Mouse (Mus musculus): Measurements from ENCODE around the gene Metrn. TPM values are rescaled to one million over a fixed set of nuclear protein-coding genes. Genes with fewer than 3 reads are reported as not detected.

The Metrn gene
- total RNA-seq, 2 experiments from 2014 or later, result 9.7 to 29.5 TPM

DNA sequence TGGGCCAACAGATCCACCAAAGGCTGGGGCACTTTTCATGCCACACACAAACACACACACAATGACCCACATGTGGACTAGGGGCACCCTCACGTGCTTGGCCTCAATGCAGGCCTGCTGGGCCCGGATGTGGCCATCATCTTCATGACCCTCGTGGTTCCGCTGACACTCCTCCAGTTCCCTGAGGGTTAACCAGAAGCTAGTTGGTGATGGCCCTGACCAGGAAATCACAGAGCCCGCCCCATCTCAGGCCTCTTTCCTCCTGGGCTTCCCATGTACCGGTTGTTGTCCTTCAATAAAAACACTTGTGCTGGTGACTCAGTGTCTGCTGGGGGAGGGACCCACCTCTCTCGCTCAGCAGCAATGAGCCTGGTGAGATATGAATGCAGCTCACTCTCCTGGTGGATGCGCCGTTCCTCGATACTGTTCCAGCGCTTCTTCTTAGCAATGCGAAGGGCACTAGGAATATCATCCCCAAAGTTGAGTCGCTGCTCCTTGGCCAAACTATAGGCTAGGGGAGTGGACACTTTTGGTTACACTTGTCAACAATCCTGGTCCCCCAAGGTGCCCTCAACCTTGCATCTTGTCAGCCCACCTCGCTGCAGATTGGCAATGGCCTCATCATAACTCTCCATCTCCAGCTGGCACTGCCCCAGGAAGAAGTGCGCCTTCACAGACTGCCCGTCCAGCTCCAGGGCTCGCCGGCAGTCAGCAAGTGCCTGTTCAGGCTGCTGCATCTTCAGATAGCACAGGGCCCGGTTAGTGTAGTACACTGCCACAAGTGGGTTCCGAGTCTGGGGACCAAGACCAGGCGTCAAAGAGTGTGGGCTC, 34.7 kb upstream of the Metrn start:
- no peak for ATAC-seq (replicated peaks; ENCODE audit: poor library complexity)

DNA sequence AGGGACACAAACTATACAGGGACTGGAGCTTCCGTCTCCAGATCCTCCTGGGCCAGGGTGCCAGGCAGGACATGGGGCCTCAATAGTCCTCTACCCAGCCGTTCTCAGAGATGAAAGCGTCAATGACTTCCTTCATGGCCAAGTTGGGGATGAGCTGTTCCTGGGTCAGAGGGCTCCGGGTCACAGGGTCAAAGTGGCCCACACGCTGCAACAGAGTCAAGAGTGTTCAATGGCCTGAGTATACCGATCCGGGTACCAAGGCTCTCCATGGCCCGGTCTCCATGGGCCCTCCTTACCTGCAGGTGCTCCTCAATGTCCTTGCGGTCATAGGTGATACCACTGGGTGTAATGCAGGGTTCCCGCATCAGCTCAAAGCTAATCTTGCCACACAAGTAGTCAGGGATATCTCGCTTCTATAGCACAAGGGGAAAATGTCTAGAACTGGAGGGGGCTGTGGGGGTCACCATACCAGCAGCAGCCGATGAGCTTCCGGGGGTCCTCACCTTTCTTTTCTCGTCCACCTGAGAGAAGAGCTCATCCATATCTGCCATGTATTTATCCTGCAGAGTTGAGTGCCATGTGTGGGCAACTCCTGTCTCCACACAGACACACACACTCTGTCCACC, 34.0 kb upstream of the Metrn start:
- ATAC-seq (replicated peaks; ENCODE audit: poor library complexity), result no peak

DNA sequence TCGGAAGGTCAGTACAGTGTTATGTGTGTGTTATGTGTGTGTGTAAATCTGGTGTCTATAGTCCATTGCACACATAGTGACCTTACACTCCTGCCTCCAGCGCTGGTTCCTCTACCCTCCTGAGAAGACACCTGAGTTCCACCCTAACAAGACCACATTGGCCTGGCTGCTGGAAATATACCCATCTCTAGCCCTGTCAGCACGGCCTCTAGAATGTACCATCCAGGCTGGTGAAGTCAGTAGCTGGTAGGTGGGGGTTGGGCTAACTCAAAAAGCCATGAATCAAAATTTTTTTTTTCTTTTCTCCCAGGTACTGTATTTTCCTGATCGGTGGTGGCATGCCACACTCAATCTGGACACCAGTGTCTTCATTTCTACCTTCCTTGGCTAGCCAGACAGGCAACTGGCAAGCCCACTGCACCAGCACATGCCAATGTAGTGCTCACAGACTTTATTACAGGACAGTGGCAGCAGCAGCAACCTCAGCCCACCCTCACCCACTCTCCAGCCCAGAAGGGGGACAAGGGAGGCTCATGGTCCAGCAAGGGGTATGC, 33.3 kb upstream of the Metrn start:
- no peak for ATAC-seq (replicated peaks; ENCODE audit: poor library complexity)

- ATAC-seq (replicated peaks; ENCODE audit: poor library complexity), result no peak
Observed at GRCm38 (mm10) chr17:25829558-25830017, 32.7 kb upstream of the Metrn start.

- ATAC-seq (replicated peaks; ENCODE audit: poor library complexity), result peak; percentile 56
Observed at GRCm38 (mm10) chr17:25828712-25829557, 32.0 kb upstream of the Metrn start, which contains the start of gene Jmjd8. Gene Jmjd8, plus strand, starts transcription at chr17:25828867.

- ATAC-seq (replicated peaks; ENCODE audit: poor library complexity), result no peak
Observed at GRCm38 (mm10) chr17:25828223-25828594, 31.3 kb upstream of the Metrn start.

DNA sequence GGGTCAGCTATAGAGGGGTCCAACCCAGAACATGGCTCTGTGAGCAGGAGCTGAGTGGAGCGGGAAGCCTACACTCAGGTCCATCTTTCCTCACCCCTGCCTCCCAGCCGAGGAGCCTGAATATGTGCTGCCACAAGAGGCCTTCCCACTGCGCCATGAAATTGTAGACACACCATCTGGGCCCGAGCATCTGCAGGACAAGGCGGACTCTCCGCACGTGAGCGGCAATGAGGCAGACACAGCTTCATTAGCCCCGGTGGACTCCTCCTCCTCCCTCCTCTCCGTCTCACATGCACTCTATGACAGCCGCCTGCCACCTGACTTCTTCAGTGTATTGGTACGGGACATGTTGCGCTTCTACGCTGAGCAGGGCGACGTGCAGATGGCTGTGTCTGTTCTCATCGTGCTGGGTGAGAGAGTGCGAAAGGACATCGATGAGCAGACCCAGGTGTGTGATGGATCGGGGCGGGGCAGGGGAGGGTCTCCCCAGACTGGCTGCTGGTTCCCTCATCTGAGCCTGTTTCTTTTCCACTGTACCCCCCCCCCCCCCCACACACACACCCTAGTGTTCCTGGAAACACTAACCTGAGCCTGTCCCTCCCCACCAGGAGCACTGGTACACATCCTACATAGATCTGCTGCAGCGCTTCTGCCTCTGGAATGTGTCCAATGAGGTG, 30.7 kb upstream of the Metrn start:
- ATAC-seq (replicated peaks; ENCODE audit: poor library complexity), result no peak

GRCm38 (mm10) chr17:25827011-25827410, 30.1 kb upstream of the Metrn start:
- no peak for ATAC-seq (replicated peaks; ENCODE audit: poor library complexity)

- no peak for ATAC-seq (replicated peaks; ENCODE audit: poor library complexity)
Observed at GRCm38 (mm10) chr17:25825984-25826570, 29.1 kb upstream of the Metrn start.

DNA sequence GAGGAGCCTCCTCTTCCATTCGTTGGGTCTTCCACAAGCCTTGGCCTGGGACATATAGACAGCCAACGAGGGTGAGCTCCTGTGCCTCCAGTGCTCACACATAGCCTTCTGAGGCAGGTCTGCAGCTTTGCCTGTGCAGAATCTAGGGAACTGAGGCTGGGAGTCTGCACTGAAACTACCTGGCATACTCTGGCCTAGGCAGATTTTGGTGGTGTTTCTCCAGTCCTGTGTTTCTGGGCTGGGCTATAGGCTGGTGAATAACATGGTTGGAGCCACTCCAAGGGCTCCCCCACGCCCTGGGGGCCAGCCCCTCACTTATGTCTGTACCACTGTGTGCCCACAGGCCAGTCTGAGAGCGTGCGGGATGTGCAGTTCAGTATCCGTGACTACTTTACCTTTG, 28.4 kb upstream of the Metrn start:
- no peak for ATAC-seq (replicated peaks; ENCODE audit: poor library complexity)

GRCm38 (mm10) chr17:25824362-25825142, 27.6 kb upstream of the Metrn start:
- no peak for ATAC-seq (replicated peaks; ENCODE audit: poor library complexity)

DNA sequence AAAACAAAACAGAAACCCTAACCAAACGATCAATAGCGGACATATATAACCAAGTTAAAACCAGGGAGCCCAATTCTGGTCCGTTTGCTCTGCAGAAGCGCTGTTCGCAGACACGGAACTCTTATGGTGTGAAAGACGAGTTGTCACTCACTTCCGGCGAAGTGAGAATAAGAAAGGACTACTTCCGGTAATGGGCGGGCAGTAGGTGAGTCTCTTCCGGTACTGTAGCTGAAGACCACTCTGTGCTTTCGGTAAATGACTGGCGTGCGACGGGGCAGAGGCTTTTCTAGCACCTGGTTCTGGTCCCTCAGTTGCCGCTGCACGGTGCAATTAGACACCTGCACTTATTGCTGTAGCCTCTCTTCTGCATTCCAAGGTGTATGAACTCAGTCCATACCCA, 26.5 kb upstream of the Metrn start, which contains the start of gene Wdr24:
Wdr24 (plus strand) TSS at position 176 of the 400 bp plus-strand sequence.
- peak; percentile 90 for ATAC-seq (replicated peaks; ENCODE audit: poor library complexity)

DNA sequence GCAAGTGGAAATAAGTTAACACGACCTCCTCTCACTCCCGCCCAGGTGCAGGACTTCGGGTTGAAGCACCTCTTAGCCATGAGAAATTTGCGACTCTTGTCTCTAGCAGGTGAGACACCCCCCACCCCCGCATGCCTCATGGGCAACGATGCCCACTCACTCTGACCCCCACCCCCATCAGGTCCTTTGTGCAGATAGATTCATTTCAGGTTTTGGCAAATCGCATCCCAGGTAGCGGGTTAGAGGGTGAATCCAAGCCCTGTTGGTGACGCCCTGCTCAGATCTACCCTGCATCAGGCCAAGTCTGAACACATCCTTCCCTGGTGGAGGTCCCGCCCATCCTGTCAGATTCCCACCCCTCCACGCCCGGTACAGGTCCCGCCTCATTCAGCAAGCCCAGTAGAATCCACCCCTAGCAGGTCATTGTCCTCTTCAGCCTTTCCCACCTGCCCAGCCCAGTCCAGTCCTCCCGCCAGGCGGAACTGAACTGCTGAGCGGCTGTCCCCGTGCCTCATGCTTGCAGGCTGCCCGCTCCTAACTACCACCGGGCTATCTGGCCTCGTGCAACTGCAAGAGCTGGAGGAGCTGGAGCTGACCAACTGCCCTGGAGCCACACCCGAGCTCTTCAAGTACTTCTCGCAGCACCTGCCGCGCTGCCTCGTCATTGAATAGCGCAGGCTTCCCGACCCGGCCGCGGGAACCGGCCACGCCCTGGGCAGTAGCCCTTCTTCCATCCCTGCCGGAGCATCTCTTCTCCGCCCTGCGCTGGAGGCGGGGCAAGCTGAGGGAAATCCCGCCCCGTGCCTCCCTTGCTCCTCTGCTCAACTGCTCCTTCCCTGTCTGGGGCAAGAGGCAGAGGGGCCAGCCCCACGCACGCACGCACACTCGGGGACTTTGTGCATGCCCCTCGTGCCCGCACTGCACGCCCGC, 22.2 kb upstream of the Metrn start:
- peak; percentile 54 for ATAC-seq (replicated peaks; ENCODE audit: poor library complexity)

DNA sequence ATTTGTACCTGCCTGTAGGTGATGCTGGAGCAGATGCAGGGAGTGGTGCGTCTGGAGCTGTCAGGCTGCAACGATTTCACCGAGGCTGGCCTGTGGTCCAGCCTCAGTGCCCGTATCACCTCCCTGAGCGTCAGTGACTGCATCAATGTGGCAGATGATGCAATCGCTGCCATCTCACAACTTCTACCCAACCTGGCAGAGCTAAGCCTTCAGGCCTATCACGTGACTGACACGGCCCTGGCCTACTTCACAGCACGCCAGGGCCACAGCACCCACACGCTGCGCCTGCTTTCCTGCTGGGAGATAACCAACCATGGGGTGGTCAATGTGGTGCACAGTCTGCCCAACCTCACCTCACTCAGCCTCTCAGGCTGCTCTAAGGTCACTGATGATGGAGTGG, 20.7 kb upstream of the Metrn start:
- no peak for ATAC-seq (replicated peaks; ENCODE audit: poor library complexity)

DNA sequence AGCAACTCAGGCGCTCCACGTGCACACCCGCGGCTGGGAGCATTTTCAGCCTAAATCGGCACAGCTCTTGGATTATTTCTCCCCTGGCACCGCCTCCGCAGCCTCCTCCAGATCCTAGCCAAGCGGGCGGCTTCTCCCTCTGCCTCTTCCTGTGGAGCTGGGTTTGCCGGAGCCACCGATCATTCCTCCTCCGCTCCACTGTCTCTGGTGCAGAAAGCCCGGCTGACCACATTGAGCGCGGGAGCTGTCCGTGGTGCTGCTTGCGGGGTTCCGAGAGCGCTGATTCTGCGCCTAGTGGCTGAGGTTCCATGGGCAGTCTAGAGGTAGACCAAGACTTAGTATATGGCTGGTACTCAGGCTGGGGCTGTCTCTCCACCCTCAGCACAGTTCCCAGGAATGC, 16.5 kb upstream of the Metrn start:
- ATAC-seq (replicated peaks; ENCODE audit: poor library complexity), result peak; percentile 95

DNA sequence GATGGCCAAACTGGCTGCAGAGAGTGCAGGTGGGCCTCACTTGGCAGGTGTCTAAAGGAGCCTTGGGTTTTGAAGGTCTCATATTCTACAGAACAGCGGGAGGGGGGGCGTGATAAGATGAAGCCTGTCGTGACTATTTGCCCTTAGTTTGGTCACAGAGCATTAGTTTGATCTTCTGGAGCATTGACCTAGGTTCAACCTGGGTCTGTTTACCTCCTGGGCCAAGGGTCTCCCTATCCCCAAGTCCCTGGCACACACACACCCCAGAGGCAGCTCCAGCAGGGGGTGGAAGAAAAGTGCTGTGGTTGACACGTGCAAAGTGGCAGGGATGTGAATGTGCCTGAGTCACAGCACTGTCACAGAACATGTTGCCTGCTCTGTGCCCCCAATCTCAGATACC, 14.0 kb upstream of the Metrn start:
- ATAC-seq (replicated peaks; ENCODE audit: poor library complexity), result no peak

- ATAC-seq (replicated peaks; ENCODE audit: poor library complexity), result no peak
Observed at GRCm38 (mm10) chr17:25809606-25810340, 12.8 kb upstream of the Metrn start.
